Mouse (Mus musculus): ENCODE data around the gene Plekha7. TPM values are rescaled to one million over a fixed set of nuclear protein-coding genes. Genes with fewer than 3 reads are reported as not detected.

The Plekha7 gene
- polyA plus RNA-seq, 1 experiment, result 18.4 TPM

- no peak for DNase-seq (ENCODE audit: low spot score)
Measured at GRCm38 (mm10) chr7:116288996-116289395, 19.2 kb downstream of the Plekha7 start.

DNA sequence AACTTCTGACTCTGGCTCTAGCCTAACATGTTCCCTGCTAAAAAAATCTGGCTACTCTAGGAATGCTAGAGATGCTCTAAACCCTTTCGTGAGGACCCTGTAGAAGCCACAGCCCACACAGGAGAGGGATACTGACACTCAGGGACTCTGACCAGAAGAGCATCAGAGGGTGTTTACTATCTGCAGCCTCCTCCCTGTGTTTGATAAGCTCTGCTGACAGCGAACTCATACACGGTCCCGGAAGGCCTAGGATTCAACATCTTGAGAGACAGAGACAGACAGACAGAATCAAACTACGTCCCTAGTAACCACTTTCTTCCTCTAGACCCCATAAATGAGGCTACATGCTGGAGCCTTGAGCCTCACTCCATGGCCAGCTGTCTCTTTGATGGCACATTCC is 20.2 kb downstream of the Plekha7 start:
- DNase-seq (ENCODE audit: low spot score), result no peak

- DNase-seq (ENCODE audit: low spot score), result no peak
Measured at GRCm38 (mm10) chr7:116286611-116287355, 21.4 kb downstream of the Plekha7 start.

DNA sequence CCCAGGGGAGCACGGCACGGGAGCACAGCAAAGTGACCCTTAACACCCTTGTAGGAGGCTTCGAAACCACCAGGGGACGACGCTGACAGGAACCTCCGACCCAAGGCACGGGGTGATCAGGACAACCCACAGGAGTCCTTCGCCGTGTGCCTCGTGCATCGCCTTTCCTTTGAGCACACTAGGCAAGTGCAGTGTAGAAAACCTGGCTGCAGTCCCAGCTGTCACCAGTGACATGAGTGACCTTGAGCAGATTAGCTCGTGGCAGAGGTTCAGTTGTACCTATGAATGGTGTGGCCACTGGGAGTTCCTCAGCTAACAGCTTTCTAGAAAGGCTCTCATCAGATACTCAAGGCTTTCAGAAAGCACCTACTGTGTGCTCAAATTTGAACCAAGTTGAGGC is 22.0 kb downstream of the Plekha7 start:
- DNase-seq (ENCODE audit: low spot score), result no peak

DNA sequence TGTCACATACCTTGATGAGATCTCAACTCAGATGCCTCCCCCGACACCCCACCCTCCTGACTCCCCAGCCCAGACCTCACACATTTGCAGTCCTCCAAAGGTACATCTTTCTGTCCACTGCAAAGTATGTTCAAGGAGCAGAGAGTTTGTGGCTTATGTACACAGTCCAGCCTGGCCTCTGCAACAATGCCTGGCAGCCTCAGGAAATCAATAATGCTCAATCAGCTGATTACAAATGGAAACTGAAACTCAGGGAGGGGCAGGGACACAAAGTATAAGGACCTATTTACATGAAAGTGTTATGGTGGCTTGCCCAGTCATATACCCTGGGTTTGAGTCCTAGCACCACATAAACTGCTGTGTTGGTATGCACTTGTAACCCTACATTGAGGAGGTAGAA is 23.0 kb downstream of the Plekha7 start:
- no peak for DNase-seq (ENCODE audit: low spot score)

DNA sequence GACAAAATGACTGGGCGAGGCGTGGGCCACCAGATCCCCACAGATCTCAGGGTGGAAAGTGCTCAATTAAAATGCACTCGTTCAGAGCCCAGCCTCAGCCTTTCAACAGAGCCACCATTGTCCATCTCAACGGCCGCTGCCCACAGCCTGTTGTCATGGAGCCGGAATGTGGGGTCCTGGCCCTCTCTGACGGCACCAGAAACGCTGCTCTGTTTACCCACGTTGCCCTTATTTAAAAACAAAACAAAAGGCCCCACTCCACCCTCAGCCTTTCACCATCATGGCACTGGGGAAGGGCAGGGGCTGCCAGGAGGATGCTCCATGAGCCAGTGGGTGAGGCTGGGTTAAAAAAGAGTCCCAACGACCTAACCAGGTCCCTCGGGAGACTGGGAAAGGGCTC is 25.4 kb downstream of the Plekha7 start:
- no peak for DNase-seq (ENCODE audit: low spot score)

DNA sequence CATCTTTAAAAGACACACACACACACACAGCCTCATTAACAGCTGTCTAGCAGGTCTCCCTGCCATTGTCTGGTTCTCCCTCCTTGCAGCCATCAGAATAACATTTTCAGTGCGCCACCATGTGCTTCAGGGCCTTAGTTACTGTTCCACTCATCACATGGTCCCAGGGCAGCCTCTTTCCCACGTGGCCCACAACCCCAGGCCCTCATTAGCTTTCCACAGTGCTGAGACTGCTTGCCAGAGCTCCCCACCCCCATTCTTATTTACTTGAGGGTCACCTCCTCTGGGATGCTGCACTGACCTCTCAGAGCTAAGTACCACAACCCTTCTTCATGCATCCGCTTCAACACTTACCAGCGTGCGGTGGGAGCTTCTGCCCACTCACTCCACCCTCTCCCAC is 28.1 kb downstream of the Plekha7 start:
- no peak for DNase-seq (ENCODE audit: low spot score)

- DNase-seq (ENCODE audit: low spot score), result no peak
Measured at GRCm38 (mm10) chr7:116278280-116278679, 29.9 kb downstream of the Plekha7 start.

DNA sequence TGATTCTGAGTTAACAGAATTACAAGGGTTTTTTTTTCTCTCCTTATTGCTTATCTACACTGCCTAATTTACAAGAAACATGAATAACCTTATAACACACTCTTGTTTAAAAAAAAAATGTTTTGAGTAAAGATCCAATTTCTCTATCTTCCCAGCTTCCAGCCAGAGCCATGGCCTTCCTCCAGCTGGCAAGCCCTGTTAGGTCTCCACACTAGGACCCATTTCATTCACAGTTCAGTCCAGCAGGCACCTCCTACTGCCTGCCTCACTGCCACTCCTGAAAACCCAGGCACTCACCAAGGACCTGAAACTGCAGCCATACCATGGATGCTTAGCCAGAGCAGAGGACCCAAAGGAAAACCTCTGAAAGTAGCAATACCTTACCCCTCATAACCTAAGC is 31.9 kb downstream of the Plekha7 start:
- DNase-seq (ENCODE audit: low spot score), result no peak

- DNase-seq (ENCODE audit: low spot score), result no peak
Measured at GRCm38 (mm10) chr7:116273111-116273510, 35.1 kb downstream of the Plekha7 start.

DNA sequence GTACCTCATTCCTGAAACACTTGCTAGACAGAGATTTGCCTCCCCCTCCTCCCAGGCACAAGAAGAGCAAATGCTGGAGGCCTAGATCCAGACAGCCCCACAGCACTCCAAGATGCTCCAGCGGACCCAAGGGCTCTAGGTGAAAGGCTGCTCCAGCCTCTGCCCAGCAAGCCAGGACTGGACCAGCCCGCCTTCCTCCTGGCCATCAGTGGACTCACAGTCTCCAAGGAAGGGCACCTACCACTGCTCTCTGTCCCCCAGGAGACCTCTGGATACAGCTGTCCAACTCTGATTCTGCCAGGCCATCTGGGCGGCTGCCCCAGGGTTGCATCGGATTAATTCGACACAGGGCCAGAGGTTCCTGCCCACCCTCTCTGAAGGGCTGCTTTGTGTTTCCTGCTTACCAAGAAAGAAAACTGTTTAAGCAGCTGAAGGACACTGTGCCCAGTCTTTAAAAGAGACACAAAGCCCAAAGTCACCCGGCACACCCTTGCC is 38.6 kb downstream of the Plekha7 start:
- no peak for DNase-seq (ENCODE audit: low spot score)

GRCm38 (mm10) chr7:116268113-116268926 is 39.9 kb downstream of the Plekha7 start:
- no peak for DNase-seq (ENCODE audit: low spot score)

- no peak for DNase-seq (ENCODE audit: low spot score)
Measured at GRCm38 (mm10) chr7:116263281-116263680, 44.9 kb downstream of the Plekha7 start.

GRCm38 (mm10) chr7:116262508-116262907 is 45.7 kb downstream of the Plekha7 start:
- no peak for DNase-seq (ENCODE audit: low spot score)

DNA sequence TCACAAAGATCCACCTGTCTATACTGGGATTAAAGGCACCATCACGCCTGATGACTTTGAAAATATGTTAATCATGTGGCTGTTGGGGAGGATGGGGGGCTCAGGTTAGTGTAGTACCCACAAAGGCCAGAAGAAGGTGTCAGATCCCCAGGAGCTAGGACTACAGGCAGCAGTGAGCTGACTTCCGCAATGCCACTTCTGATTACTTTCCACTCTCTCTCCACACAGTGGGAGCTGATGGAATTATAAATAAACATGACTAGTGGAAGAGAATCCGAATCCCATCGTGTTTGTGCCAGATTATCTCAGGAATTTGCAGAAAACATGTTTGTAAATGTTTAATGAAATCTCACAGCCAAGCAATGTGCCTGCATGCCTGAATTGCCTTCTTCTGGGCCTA is 46.1 kb downstream of the Plekha7 start:
- DNase-seq (ENCODE audit: low spot score), result no peak

DNA sequence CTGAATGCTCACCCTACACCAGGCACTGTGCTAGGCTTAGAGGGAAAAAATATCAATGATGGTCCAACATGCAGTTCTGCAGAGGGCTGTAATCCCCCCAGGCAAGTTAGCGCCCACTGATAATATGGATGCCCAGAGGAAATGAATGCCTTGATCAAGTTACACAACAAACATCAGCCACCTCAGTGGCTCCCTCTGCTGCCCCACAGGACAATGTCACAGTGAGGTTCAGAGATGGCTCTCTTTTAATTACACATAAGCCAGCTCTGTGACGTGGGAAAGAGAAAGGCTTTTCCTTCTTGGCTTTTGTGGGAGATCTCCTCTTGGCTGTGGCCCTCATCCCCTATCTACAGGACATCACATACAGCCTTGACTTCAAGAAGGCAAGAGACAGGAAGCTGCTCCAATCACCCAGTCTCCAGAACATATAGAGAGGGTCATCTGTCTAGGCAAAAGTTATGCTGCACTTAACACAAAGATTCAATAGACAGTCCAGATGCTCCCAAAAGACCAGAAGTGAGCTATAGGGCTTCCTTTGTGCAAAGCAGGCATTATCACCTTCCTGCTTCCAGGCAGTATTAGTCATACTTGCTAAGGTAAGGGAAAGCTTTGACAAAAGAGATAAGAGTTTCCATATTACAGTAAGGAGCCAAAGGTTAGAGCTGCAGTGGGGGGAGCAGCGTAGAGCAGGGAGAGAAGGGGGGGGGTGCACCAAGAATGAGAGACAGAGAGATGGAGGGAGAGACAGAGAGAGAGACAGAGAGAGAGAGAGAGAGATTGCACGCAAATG is 47.2 kb downstream of the Plekha7 start:
- no peak for DNase-seq (ENCODE audit: low spot score)

DNA sequence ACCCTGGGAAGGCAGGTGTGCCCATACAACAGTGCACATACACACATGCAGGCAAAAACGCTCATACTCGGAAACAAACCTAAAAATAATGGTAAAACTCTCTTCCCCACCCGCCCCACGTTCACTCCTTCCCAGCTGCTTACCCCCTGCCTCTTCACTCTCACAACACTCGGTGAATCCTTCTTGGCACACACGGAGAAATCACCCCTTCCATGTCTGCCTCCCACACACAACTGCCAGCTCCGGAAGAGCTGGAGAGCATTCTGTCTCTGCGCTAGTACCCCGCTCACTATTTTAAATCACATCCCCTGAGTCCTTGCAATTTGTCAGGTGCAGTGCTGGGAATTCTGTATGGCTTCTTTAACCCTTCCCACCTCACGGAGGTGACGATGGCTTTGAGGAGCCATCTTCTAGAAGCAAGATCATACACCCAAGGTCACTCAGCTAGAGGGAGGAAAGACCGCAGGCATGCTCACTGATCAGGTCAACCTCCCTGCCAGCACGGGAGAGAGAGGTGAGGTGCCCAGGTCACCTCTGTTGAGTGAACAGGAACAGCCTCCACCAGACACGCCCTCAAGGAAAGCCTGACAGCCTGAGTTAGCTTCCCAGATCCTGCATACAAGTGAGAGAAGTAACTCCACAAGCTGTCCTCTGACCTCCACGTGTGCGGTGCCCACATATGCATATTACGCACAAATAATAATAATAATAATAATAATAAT is 49.6 kb downstream of the Plekha7 start:
- DNase-seq (ENCODE audit: low spot score), result no peak

DNA sequence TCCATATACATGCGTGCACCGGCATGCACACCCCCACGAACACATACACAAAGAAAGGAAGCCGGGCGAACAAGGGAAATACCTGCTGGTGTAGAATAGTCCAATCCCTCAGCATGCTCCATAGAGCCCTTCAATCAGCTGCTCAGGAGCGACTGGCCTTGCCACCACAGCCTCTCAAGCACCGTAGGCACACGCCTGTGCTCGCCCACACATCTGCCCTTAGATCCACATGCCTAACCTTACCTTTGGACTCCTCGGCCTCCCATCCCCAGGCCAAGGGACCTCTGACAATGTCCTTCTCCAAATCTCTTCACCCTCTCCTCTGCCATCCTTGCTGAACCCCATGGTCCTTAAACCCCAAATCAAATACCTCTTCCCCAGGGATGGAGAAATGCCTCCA is 50.2 kb downstream of the Plekha7 start:
- DNase-seq (ENCODE audit: low spot score), result no peak

- no peak for DNase-seq (ENCODE audit: low spot score)
Measured at GRCm38 (mm10) chr7:116255664-116256063, 52.5 kb downstream of the Plekha7 start.

DNA sequence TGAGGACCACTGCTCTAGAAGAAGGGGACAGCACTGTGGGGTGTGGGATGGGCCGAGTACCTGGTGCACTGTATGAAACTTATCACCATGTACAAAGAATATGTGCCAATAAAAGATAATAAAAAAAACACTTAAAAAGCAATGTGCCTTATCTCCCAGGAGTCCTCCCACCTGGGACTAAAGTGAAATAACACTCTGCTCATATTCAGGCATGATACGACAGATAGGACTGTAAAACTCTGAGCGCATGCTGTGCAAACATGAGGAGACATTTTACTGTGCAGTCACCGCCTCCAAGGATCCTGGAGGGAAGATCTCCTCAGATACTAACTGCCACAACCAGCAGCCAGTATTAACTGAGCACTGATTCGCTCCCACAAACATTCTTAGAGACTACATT is 53.5 kb downstream of the Plekha7 start:
- DNase-seq (ENCODE audit: low spot score), result no peak

DNA sequence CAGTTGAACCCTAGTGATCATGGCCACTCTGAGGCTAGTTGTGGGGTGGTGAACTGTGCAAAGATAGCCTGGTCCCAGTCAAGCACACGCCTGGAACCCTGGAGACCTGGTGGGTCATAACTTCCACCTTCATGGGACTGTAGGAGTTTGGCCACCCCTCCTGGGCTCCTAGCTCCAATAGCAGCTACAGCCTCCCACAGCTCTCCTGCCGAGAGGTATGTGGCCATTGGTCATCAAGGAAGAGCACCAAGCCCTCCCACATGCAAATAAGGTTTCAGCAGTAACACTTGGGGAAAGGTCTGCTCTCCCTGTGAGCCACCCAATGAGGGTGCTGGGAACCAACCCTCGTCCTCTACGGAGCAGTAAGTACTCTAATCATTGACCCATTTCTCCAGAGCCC is 55.7 kb downstream of the Plekha7 start:
- no peak for DNase-seq (ENCODE audit: low spot score)

GRCm38 (mm10) chr7:116251516-116251915 is 56.7 kb downstream of the Plekha7 start:
- no peak for DNase-seq (ENCODE audit: low spot score)
